Mouse (Mus musculus): ENCODE measurements around the gene Mbd5. TPM values are rescaled to one million over a fixed set of nuclear protein-coding genes. Genes with fewer than 3 reads are reported as not detected.

Gene Mbd5
- total and polyA plus RNA-seq, 2 experiments = 2.4 to 10.3 TPM

DNA sequence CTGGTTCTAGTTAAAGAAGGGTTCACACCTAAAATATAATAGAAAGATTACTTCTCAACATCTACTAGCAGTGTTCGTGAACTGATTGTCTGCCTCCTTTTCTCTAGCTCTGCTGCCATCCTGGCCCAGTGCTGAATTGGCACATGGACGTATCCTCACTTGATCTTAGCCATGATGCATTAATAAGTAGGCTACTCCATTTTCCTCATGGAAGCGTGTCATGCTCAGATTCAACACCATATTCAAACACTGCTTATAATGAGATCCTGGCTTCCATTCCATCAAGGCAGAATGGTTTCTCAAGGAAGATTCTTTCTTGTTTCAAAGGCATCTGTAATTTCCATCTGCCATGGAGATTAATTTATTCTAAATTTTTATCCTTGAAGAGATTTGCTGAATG, 260.0 kb downstream of the Mbd5 start:
- no peak overlapping the region for H3K9ac ChIP-seq (ENCODE audit: low read depth, low read length)
- no peak overlapping the region for H3K4me3 ChIP-seq (ENCODE audit: insufficient read depth, low read depth, low read length)
- H3K4me1 ChIP-seq (ENCODE audit: control insufficient read depth, insufficient read depth, low read length) = no peaks in the 10 kb centered on the region
- 97% methylated on average over 3 of the region's 3 CpGs for WGBS
- no peak for DNase-seq (ENCODE audit: extremely low read depth, low read depth, low spot score)
- H3K79me2 ChIP-seq (ENCODE audit: control insufficient read depth, insufficient read depth, low read length) = no peaks in the 10 kb centered on the region
- TF ChIP-seq CTCF (IDR thresholded peaks at IDR 0.05; ENCODE audit: low read depth, low read length) (no peak), POLR2A (IDR thresholded peaks at IDR 0.05; ENCODE audit: extremely low read depth, insufficient read depth, low read length) (no peak)
- no peak overlapping the region for H3K27ac ChIP-seq (replicated peaks; ENCODE audit: insufficient read depth, low read depth, low read length)
- no peaks in the 10 kb centered on the region for H3K27me3 ChIP-seq (ENCODE audit: control insufficient read depth, insufficient read depth, low read length)
- no peaks in the 10 kb centered on the region for H3K36me3 ChIP-seq (ENCODE audit: control insufficient read depth, insufficient read depth, low read length)

DNA sequence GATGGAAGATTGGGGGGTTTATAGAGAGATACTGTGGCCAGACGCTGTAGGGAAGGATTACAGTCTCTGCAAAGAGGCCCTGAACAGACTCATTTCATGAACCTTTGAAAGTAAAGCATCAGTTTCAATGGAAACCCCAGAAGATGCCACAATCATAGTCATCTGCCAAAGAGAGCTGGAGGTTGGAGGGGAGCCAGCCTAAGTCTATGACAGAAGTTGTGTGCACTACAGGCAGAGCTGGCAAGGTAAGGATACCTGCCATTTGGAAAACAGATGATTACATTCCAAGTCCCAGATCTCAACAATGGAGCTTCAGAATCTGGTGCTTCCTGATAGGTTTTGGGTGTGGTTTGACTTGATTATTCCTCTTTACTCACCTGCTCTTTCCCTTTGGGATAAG, 261.1 kb downstream of the Mbd5 start:
- H3K27me3 ChIP-seq (ENCODE audit: control insufficient read depth, insufficient read depth, low read length) = no peaks in the 10 kb centered on the region
- TF ChIP-seq POLR2A (IDR thresholded peaks at IDR 0.05; ENCODE audit: extremely low read depth, insufficient read depth, low read length) (no peak), CTCF (IDR thresholded peaks at IDR 0.05; ENCODE audit: low read depth, low read length) (no peak)
- H3K36me3 ChIP-seq (ENCODE audit: control insufficient read depth, insufficient read depth, low read length) = no peaks in the 10 kb centered on the region
- no peak for DNase-seq (ENCODE audit: extremely low read depth, low read depth, low spot score)
- H3K4me3 ChIP-seq (ENCODE audit: insufficient read depth, low read depth, low read length) = no peak overlapping the region
- H3K79me2 ChIP-seq (ENCODE audit: control insufficient read depth, insufficient read depth, low read length) = no peaks in the 10 kb centered on the region
- H3K27ac ChIP-seq (replicated peaks; ENCODE audit: insufficient read depth, low read depth, low read length) = no peak overlapping the region
- no peaks in the 10 kb centered on the region for H3K4me1 ChIP-seq (ENCODE audit: control insufficient read depth, insufficient read depth, low read length)
- H3K9ac ChIP-seq (ENCODE audit: low read depth, low read length) = no peak overlapping the region
- WGBS = 98% methylated on average over 1 of the region's 1 CpGs

DNA sequence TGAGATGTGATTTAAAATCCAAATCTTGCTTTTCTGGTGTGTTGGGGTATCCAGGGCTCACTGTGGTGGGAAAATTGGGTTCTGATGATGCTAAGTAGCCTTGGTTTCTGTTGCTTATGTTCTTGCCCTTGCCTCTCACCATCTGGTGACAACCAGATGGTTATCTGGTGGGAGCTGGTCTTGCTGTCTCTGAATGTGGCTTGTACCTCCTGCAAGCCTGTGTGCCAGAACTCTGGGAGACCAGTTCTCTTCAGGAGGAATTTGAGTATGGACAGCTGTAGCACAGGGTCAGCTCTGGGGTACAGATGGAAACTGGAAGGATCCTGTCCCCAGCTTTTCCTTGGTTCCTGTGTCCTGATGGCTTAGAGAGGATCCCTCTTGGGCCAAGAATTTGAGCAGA, 280.4 kb downstream of the Mbd5 start:
- TF ChIP-seq CTCF (IDR thresholded peaks at IDR 0.05; ENCODE audit: low read depth, low read length) (no peak), POLR2A (IDR thresholded peaks at IDR 0.05; ENCODE audit: extremely low read depth, insufficient read depth, low read length) (no peak)
- Histone ChIP-seq H3K9ac (ENCODE audit: low read depth, low read length) (no peak overlapping the region), H3K27ac (replicated peaks; ENCODE audit: insufficient read depth, low read depth, low read length) (no peak overlapping the region), H3K27me3 (ENCODE audit: control insufficient read depth, insufficient read depth, low read length) (no peaks in the 10 kb centered on the region), H3K4me1 (ENCODE audit: control insufficient read depth, insufficient read depth, low read length) (no peaks in the 10 kb centered on the region), H3K36me3 (ENCODE audit: control insufficient read depth, insufficient read depth, low read length) (no peaks in the 10 kb centered on the region; the same call in 1 of the 2 replicates), H3K79me2 (ENCODE audit: control insufficient read depth, insufficient read depth, low read length) (no peaks in the 10 kb centered on the region), H3K4me3 (ENCODE audit: insufficient read depth, low read depth, low read length) (no peak overlapping the region)
- no peak for DNase-seq (ENCODE audit: extremely low read depth, low read depth, low spot score)

DNA sequence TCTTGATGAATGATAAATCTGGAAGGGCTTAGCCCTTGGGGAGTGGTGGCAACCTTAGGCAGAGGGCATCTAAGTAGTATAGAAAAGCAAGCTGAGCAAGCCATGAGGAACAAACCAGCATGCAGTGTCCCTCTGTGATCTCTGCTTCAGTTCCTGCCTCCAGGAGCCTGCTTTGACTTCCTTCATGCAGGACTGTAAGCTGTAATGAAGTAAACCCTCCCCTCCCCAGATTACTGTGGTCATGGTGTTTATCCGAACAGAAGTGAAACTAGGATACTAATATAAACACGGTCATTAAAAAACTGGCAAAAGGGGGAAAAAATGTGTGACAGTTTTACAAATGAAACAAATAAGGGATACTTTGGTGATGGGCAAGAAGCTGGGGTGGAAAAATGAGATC, 284.8 kb downstream of the Mbd5 start:
- DNase-seq (ENCODE audit: extremely low read depth, low read depth, low spot score) = no peak
- H3K36me3 ChIP-seq (ENCODE audit: control insufficient read depth, insufficient read depth, low read length) = no peaks in the 10 kb centered on the region; the same call in 1 of the 2 replicates
- H3K79me2 ChIP-seq (ENCODE audit: control insufficient read depth, insufficient read depth, low read length) = no peaks in the 10 kb centered on the region
- H3K4me3 ChIP-seq (ENCODE audit: insufficient read depth, low read depth, low read length) = no peak overlapping the region
- no peaks in the 10 kb centered on the region for H3K4me1 ChIP-seq (ENCODE audit: control insufficient read depth, insufficient read depth, low read length)
- no peak overlapping the region for H3K27ac ChIP-seq (replicated peaks; ENCODE audit: insufficient read depth, low read depth, low read length)
- H3K9ac ChIP-seq (ENCODE audit: low read depth, low read length) = no peak overlapping the region
- TF ChIP-seq POLR2A (IDR thresholded peaks at IDR 0.05; ENCODE audit: extremely low read depth, insufficient read depth, low read length) (no peak), CTCF (IDR thresholded peaks at IDR 0.05; ENCODE audit: low read depth, low read length) (no peak)
- 84% methylated on average over 2 of the region's 2 CpGs for WGBS
- H3K27me3 ChIP-seq (ENCODE audit: control insufficient read depth, insufficient read depth, low read length) = no peaks in the 10 kb centered on the region

DNA sequence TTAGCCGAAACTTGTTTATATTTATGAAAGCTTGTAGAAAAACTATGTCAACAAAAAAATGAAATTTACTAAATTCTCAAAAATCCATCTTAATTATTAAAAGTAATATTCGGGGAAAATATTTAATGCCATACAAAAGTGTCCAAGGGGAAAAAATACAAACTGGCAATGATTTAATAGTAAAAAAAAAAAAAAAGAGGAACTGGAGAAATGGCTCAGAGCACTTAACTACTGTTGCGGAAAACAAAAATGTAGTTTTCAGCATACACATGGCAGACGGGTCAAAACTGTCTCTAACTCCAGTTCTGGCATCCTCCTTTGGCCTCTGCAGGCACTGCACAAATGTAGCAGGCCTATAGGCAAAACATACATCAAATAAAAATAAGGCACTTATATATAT, 292.4 kb downstream of the Mbd5 start:
- 92% methylated on average over 4 of the region's 4 CpGs for WGBS
- no peaks in the 10 kb centered on the region for H3K79me2 ChIP-seq (ENCODE audit: control insufficient read depth, insufficient read depth, low read length)
- no peak for DNase-seq (ENCODE audit: extremely low read depth, low read depth, low spot score)
- TF ChIP-seq CTCF (IDR thresholded peaks at IDR 0.05; ENCODE audit: low read depth, low read length) (no peak), POLR2A (IDR thresholded peaks at IDR 0.05; ENCODE audit: extremely low read depth, insufficient read depth, low read length) (no peak)
- no peak overlapping the region for H3K4me3 ChIP-seq (ENCODE audit: insufficient read depth, low read depth, low read length)
- no peak overlapping the region for H3K27ac ChIP-seq (replicated peaks; ENCODE audit: insufficient read depth, low read depth, low read length)
- no peaks in the 10 kb centered on the region for H3K4me1 ChIP-seq (ENCODE audit: control insufficient read depth, insufficient read depth, low read length)
- no peaks in the 10 kb centered on the region; the same call in 1 of the 2 replicates for H3K36me3 ChIP-seq (ENCODE audit: control insufficient read depth, insufficient read depth, low read length)
- H3K27me3 ChIP-seq (ENCODE audit: control insufficient read depth, insufficient read depth, low read length) = no peaks in the 10 kb centered on the region
- no peak overlapping the region for H3K9ac ChIP-seq (ENCODE audit: low read depth, low read length)

DNA sequence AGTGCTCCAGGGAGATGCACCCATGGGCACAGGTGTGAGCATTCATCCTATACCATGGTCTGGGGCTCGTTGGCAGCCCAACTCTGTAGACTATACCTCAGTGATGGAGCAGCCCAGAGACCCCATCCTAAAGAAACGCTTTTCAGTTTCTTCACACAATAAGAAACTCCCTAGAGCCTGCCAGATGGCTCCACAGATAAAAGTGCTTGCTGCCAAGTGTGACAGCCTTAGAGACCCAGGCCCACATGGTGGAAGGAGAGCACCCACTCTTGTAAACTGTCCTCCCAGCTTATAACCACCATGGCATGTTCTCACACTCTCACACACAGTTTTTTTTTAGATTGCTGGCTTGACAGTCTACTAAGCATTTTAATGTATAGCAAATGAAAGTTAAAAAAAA, 314.8 kb downstream of the Mbd5 start:
- TF ChIP-seq CTCF (IDR thresholded peaks at IDR 0.05; ENCODE audit: low read depth, low read length) = no peak
- TF ChIP-seq POLR2A (IDR thresholded peaks at IDR 0.05; ENCODE audit: extremely low read depth, insufficient read depth, low read length) = no peak
- Histone ChIP-seq H3K27ac (replicated peaks; ENCODE audit: insufficient read depth, low read depth, low read length) (no peak overlapping the region), H3K9ac (ENCODE audit: low read depth, low read length) (no peak overlapping the region), H3K4me1 (ENCODE audit: control insufficient read depth, insufficient read depth, low read length) (no peaks in the 10 kb centered on the region), H3K36me3 (ENCODE audit: control insufficient read depth, insufficient read depth, low read length) (no peaks in the 10 kb centered on the region), H3K79me2 (ENCODE audit: control insufficient read depth, insufficient read depth, low read length) (no peaks in the 10 kb centered on the region), H3K4me3 (ENCODE audit: insufficient read depth, low read depth, low read length) (no peak overlapping the region), H3K27me3 (ENCODE audit: control insufficient read depth, insufficient read depth, low read length) (no peaks in the 10 kb centered on the region)
- WGBS = 78% methylated on average over 2 of the region's 2 CpGs
- DNase-seq (ENCODE audit: extremely low read depth, low read depth, low spot score) = no peak

All from liver, adult 2 months (tissue).